Mouse (Mus musculus) hindbrain, embryonic 12.5 days (tissue): ENCODE data around the gene Cpz. TPM values are rescaled to one million over a fixed set of nuclear protein-coding genes. Genes with fewer than 3 reads are reported as not detected.

ENCODE experiments used
- ATAC-seq: fragments of 200-750 bp; cut with Nextera tagmentation; 2 replicates; pipeline ENCODE4 v1.8.0; 2017; ENCODE audit warnings: moderate TSS enrichment; ENCODE audit not compliant: low FRiP score
- H3K27ac ChIP-seq: fragments of 300-500 bp; sonication (generic); 2 replicates; pipeline ENCODE4 v1.5.1; 2016; ENCODE audit warnings: mild to moderate bottlenecking
- H3K27me3 ChIP-seq: fragments of 300-500 bp; sonication (generic); 2 replicates; pipeline ENCODE4 v1.6.1; 2016; ENCODE audit warnings: mild to moderate bottlenecking
- H3K36me3 ChIP-seq: fragments of 300-500 bp; sonication (generic); 2 replicates; pipeline ENCODE4 v1.6.1; 2016; ENCODE audit warnings: mild to moderate bottlenecking
- H3K4me1 ChIP-seq: fragments of 300-500 bp; sonication (generic); 2 replicates; pipeline ENCODE4 v1.6.1; 2016
- H3K4me2 ChIP-seq: fragments of 300-500 bp; sonication (generic); replicated peaks from 2 replicates; pipeline ENCODE4 v1.6.1; 2016; ENCODE audit warnings: mild to moderate bottlenecking
- H3K4me3 ChIP-seq: fragments of 300-500 bp; sonication (generic); 2 replicates; pipeline ENCODE4 v1.5.1; 2016; ENCODE audit warnings: mild to moderate bottlenecking
- H3K9ac ChIP-seq: fragments of 300-500 bp; sonication (generic); 2 replicates; pipeline ENCODE4 v1.6.1; 2016; ENCODE audit warnings: mild to moderate bottlenecking, moderate library complexity
- H3K9me3 ChIP-seq: fragments of 300-500 bp; sonication (generic); replicated peaks from 2 replicates; pipeline ENCODE4 v1.6.1; 2016; ENCODE audit warnings: mild to moderate bottlenecking
- WGBS: fragments of 180-500 bp; shearing (Covaris S2); methylation state at CpG from one replicate; pipeline ENCODE4 v1.1.7; 2016; 5-methylcytosine and 5-hydroxymethylcytosine counted together
- polyA plus RNA-seq: library from polyadenylated mRNA; unstranded; fragments of >200 nt; fragmentation: Nextera tagmentation; extraction: Ambion mirVana; gene quantifications from 2 replicates; pipeline ENCODE4 v1.2.1, GENCODE M21; 2016

Gene Cpz
- polyA plus RNA-seq, 1 experiment from 2014 or later = 6.4 TPM

DNA sequence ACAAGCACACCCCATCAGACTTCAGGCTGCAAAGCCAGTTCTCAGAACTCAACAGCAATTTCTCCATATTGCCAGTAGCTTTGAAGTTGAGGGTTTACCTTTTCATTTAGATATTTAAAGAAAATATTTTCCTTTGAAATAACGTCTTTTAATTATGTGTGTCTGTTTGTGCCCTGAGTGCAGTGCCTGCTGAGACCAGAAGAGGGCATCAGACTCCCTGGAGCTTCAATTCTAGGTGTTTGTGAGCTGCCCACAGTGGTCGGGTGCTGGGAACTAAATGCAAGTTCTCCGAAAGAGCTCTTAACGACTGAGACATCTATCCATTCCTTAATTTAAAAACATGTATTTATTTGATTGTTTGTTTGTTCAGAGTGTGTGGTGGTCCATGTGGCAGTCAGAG is 65.7 kb downstream of the Cpz start:
- Histone ChIP-seq H3K36me3 (no peaks in the 10 kb centered on the region), H3K9ac (no peak overlapping the region), H3K4me2 (no peak overlapping the region), H3K4me3 (no peak overlapping the region), H3K27ac (no peak overlapping the region), H3K27me3 (peaks cover 24% of the 10 kb centered on the region), H3K4me1 (peaks cover 10% of the 10 kb centered on the region), H3K9me3 (no peaks in the 10 kb centered on the region)
- whole genome bisulfite sequencing = 68% methylated on average over 4 of the region's 4 CpGs
- no peak for ATAC-seq

DNA sequence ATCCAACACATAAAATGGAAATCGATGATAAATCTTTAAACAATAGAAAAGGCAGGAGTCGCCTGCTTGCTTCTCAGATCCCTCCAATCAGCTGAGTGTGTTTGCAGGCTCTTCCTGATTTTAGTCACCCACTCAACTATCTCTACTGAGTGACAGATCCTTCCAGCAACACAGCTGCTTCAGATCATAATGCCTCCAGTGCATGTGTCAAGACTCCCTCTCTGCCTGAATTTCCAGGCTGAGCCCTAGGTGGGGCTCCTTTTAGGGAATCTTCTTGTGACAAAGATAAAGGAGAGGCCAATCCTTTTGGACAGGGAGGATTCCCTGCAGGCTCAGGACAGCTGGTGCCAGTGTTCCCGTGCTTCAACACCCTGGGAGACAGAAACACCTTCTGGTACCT is 67.2 kb downstream of the Cpz start:
- H3K9ac ChIP-seq = no peak overlapping the region
- peaks cover 25% of the 10 kb centered on the region for H3K4me1 ChIP-seq
- H3K9me3 ChIP-seq = no peaks in the 10 kb centered on the region
- 63% methylated on average over 3 of the region's 3 CpGs for WGBS
- no peak for ATAC-seq
- H3K27me3 ChIP-seq = peaks cover 18% of the 10 kb centered on the region
- no peak overlapping the region for H3K4me3 ChIP-seq
- no peak overlapping the region for H3K27ac ChIP-seq
- no peaks in the 10 kb centered on the region for H3K36me3 ChIP-seq
- no peak overlapping the region for H3K4me2 ChIP-seq

DNA sequence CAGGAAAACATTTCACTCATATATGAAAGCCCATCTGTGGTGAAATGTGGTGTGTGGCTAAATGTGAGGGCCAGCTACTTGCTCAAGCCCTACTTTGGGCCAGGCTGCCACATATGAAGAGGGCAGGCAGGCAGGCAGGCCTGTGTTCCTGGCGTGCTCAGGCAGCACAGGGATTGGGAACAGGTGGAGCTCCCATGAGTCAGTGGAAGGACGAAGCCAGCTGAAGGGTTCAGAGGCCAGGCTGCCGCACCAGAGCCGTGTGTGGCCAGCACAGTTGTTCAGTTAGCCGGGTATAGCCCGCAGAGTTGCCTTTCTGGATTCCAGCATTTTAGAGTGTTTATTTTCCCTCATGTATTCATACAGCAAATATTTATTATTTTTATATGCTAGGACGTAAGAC is 68.1 kb downstream of the Cpz start:
- no peak overlapping the region for H3K4me3 ChIP-seq
- H3K9me3 ChIP-seq = no peaks in the 10 kb centered on the region
- no peak overlapping the region for H3K9ac ChIP-seq
- no peak overlapping the region for H3K4me2 ChIP-seq
- H3K27me3 ChIP-seq = peaks cover 19% of the 10 kb centered on the region
- no peak for ATAC-seq
- H3K27ac ChIP-seq = no peak overlapping the region
- WGBS = 84% methylated on average over 7 of the region's 7 CpGs
- H3K36me3 ChIP-seq = no peaks in the 10 kb centered on the region
- peaks cover 31% of the 10 kb centered on the region for H3K4me1 ChIP-seq

DNA sequence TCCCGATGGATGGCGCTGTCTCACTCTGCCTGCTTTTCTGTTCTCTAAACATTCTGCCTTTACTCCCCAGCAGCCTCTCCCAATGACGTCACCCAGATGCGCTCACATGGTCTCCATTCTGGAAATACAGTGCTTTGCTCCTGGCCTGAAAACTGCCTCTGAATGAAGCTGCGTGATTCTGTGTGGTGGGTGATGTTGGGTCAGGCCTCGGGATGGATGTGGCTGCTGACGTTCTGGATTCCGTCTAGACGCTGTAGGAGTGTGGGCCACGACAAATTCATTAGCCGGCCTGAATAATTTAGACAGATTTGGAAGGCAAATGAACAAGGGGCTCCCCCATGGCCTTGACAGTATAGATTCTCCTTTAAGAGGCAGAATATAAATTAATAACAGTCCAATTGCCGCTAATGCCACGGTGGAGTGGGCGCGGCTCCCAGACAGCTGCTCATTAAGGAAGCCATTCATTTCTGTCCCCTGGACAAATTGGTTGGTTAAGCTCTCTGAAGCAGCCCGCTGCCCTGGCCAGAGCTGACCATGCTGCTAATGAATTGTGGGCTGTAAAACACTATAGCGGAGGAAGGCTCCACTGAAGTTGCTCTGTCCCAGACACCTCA is 71.2 kb downstream of the Cpz start:
- peak overlapping the region; percentile 67 for H3K27ac ChIP-seq
- no peak overlapping the region for H3K4me3 ChIP-seq
- H3K9me3 ChIP-seq = no peaks in the 10 kb centered on the region
- no peaks in the 10 kb centered on the region for H3K36me3 ChIP-seq
- peak; percentile 84 for ATAC-seq
- H3K4me1 ChIP-seq = peaks cover 46% of the 10 kb centered on the region
- 25% methylated on average over 17 of the region's 17 CpGs for WGBS
- H3K9ac ChIP-seq = no peak overlapping the region
- peaks cover 23% of the 10 kb centered on the region for H3K27me3 ChIP-seq
- peak overlapping the region; percentile 15 for H3K4me2 ChIP-seq

Other genes starting within 250 kb of the Cpz start
- 0.36 and 0.38 TPM in 2 replicates for gene Adra2c, start 247.4 kb downstream of the Cpz start, polyA plus RNA-seq
- gene Hmx1, start 136.6 kb downstream of the Cpz start, polyA plus RNA-seq = 15.5 and 17.3 TPM in 2 replicates
- gene Trmt44, start 49.4 kb upstream of the Cpz start, polyA plus RNA-seq = 8.4 and 9.4 TPM in 2 replicates
- 16.3 and 19.7 TPM in 2 replicates for gene Acox3, start 57.3 kb upstream of the Cpz start, polyA plus RNA-seq
- gene Htra3, start 154.1 kb upstream of the Cpz start, polyA plus RNA-seq = 7.3 and 9.7 TPM in 2 replicates
- 4.0 and 4.7 TPM in 2 replicates for gene Sh3tc1, start 214.3 kb upstream of the Cpz start, polyA plus RNA-seq
- 3.7 and 3.9 TPM in 2 replicates for gene Ablim2, start 232.2 kb upstream of the Cpz start, polyA plus RNA-seq